Mouse (Mus musculus): Measurements from ENCODE around the gene Smg5.
"Not testable (repeated sequence)": the region's sequence is repeated elsewhere in the genome, so short reads cannot be mapped to it uniquely, and the experiment has no call there.

The Smg5 gene

DNA sequence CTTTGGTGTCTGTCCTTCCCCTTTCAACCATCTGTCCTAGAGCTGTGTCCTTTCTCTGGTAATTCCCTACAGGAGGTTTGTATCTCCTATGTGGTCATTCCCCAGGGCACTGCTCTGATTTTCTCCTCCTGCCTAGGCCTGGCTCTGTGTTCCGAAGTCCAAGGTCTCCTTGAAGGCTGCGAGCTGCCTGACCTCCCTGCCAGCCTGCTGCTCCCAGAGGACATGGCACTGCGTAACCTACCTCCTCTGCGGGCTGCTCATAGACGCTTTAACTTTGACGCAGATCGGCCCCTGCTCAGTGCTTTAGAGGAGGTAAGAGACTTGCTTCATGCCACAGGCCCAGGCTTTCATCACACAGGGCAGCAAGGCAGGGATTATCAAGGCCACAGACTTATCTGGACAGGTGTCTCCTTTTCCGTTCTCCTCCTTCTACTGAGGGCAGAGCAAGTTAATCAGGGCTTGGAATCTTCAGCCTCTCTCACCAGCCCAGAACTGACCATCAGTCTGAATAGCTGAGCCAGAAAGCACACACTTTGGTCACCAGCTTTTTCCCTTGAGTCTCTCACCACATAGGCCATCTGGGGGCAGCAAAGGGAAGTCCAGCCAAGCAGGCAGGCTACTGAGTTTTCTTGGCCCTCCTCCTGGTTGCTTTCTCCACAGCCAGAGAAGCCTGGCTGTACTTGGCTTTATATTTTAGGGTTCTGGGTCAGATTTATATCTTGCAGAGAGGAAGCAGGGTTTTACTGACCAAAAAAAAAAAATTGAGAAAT, 18.5 kb downstream of the Smg5 start:
- in situ Hi-C loops (cut with MseI, MboI) = no loop called here

DNA sequence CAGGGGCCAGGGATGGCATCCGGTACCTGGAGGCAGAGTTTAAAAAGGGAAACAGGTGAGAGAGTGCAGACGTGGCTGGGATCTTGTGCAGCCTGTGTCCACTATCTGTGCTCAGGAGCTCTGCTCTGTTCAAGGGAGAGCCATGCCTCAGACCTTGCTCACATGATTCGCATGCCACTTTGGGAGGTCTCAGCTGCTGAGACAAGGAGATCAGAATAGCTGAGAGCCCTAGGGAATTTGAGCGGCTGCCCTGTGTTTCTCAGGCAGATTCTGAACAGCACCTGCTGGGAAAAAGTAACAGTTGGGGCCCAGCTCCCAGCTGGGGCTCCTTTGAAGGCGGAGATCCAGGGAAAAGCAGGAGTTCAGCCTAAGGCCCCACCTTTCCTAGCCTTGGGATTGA, 23.5 kb downstream of the Smg5 start:
- in situ Hi-C loops (cut with MseI, MboI) = no loop called here

DNA sequence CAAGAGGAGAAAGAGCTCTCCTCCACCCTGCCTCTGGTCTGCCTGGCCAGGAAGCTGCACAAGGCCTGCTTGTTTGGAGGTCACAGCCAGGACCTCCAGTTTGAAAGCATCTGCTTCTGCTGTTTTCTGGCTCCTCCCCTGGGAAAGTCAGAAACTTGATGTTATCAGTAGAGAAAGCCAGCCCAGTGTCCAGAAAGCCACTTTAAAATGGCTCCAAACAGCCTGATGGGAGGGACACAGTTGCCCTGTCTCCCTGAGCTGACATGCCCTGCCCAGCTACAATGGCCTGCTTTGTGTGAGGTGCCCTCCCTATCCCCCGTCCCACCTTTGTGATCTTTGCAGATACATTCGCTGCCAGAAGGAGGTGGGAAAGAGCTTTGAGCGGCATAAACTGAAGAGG, 23.9 kb downstream of the Smg5 start:
- in situ Hi-C loops (cut with MseI, MboI) = no loop called here

GRCm38 (mm10) chr3:88361096-88361495, 25.0 kb downstream of the Smg5 start:
- in situ Hi-C loops (cut with MseI, MboI) = no loop called here

- in situ Hi-C loops (cut with MseI, MboI) = no loop called here
These were observed 25.7 kb downstream of the Smg5 start for GRCm38 (mm10) chr3:88361612-88362313.

DNA sequence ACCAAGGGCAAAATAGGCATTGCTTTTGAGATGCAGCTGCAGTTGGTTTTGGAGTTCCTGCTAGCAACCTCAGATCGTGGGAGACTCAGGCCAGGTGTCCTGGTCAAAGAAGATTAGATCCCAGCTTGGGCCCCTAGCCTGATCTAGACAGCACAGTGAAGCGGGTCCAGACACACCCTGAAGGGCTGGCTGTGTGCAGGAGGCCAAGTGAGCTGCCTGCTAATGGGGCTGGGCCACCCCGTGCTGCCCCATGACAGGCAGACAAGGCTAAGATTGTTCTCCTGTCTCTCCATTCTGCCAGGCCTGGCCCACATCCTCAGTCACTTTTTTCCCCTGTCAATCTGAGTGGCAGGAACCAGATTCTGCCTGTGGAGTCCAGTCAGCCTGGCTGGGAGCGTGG, 27.6 kb downstream of the Smg5 start:
- in situ Hi-C loops (cut with MseI, MboI) = no loop called here

- in situ Hi-C loops (cut with MseI, MboI) = no loop called here
These were observed 28.3 kb downstream of the Smg5 start, which contains the start of gene Paqr6 for GRCm38 (mm10) chr3:88364337-88364736. Gene Paqr6 (plus strand): TSS chr3:88364584.

DNA sequence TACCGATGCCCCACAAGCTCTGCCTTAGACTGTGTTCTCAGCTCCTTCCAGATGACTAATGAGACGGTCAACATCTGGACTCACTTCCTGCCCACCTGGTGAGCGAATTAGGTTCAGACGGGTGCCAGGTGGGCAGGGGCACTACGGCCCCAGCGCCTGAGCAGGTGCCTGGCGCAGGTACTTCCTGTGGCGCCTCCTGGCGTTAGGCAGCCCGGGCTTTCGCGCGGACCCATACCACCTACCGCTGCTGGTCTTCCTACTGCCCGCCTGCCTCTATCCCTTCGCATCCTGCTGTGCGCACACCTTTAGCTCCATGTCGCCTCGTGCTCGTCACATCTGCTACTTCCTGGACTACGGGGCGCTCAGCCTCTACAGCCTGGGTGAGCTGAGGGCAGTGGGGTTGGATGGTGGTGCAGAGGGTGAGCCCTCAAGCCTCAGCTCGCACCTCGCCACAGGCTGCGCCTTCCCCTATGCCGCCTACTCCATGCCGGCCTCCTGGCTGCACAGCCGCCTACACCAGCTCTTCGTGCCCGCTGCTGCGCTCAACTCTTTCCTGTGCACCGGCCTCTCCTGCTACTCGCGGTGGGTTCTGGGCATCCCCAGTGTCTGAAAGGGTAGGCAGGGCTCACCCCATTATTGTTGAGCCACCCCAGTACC, 29.8 kb downstream of the Smg5 start:
- in situ Hi-C loops (cut with MseI, MboI) = no loop called here

- in situ Hi-C loops (cut with MseI, MboI) = not testable (repeated sequence)
These were observed 30.9 kb downstream of the Smg5 start for GRCm38 (mm10) chr3:88366830-88367428.

DNA sequence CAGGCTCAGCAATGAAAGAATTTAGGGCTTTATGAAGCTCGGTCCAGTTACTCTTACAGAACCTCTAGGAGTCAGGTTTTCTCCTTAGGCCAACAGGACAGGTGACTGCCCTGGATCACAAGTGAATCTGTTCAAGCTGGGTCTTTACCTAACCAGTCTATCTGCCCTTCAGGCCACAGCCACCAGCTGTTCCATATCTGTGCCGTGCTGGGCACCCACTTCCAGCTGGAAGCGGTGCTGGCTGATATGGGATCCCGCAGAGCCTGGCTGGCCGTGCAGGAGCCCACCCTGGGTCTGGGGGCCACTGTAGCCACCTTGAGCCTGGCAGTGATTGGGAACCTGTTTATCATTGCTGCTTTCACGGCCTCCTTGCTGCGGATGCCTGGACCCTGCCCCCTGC, 31.5 kb downstream of the Smg5 start:
- in situ Hi-C loops (cut with MseI, MboI) = not testable (repeated sequence)

GRCm38 (mm10) chr3:88368511-88368910, 32.5 kb downstream of the Smg5 start:
- in situ Hi-C loops (cut with MseI, MboI) = not testable (repeated sequence)

- in situ Hi-C loops (cut with MseI, MboI) = not testable (repeated sequence)
These were observed 36.6 kb downstream of the Smg5 start, which contains the start of gene Bglap3 for GRCm38 (mm10) chr3:88372643-88373042. Gene Bglap3 (minus strand): TSS chr3:88372743.

DNA sequence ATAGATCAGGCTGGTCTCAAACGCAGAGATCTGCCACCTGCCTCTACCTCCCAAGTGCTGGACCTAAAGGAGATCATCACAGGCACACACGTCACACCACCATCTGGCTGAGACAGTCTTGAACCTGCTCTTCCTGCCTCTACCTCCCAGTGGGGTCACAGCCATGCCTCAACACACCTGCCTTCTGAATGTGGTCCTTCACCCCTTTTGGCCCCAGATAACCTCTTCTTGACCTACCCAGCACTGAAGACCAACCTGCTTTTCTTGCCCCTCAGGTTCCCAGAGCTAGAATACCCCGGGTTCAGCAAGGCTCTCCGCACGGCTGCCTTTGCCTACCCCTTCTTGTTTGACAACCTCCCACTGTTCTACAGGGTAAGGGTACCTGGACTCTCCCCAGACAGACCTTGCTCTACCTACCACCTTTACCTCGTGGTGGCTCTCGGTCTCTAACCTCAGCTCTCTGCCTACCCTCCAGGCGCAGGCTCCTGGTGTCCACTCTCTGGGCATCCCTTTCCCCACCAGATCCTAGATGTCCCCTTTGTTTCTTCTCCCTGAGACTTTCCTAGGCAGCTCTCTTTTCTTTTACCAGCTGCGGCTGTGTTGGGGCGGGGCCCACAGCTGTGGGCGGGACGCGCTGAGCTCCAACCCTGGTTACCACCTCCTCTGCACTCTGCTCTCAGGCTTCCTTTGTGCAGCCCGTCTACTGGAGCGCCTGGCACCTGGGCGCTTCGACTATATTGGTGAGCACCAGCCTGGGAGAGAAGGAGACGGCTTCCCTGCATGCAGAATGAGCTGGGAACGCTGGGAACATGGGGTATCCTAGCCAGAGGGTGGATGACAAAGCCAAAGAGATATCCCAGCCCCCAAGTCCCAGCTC, 39.9 kb downstream of the Smg5 start:
- in situ Hi-C loops (cut with MseI, MboI) = not testable (repeated sequence)

GRCm38 (mm10) chr3:88376644-88377043, 40.6 kb downstream of the Smg5 start:
- in situ Hi-C loops (cut with MseI, MboI) = not testable (repeated sequence)

DNA sequence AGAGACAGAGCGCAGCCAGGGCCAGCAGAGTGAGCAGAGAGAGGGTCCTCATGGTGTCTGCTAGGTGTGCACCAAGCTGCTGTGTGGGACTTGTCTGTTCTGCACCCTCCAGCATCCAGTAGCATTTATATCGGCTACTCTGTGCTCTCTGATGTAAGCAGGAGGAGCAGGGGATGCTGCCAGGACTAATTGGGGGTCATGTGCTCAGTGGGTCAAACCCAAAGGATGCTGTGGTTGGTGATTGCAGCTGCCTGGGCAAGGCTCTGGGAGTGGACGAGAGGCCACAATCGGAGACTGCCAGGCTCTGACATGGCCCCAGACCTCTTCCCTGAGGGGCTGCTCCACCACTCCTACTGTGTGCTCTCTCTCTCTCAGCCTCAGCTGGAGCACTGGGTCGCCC, 42.5 kb downstream of the Smg5 start, which contains the start of gene Bglap2:
Gene Bglap2 (minus strand): TSS at position 101 of the 400 bp plus-strand sequence.
- in situ Hi-C loops (cut with MseI, MboI) = not testable (repeated sequence)

- in situ Hi-C loops (cut with MseI, MboI) = not testable (repeated sequence)
These were observed 45.6 kb downstream of the Smg5 start for GRCm38 (mm10) chr3:88381389-88382315.

DNA sequence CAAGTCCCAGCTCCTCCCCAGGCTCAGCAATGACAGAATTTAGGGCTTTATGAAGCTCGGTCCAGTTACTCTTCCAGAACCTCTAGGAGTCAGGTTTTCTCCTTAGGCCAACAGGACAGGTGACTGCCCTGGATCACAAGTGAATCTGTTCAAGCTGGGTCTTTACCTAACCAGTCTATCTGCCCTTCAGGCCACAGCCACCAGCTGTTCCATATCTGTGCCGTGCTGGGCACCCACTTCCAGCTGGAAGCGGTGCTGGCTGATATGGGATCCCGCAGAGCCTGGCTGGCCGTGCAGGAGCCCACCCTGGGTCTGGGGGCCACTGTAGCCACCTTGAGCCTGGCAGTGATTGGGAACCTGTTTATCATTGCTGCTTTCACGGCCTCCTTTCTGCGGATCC, 46.3 kb downstream of the Smg5 start:
- in situ Hi-C loops (cut with MseI, MboI) = not testable (repeated sequence)

- in situ Hi-C loops (cut with MseI, MboI) = no loop called here
These were observed 48.3 kb downstream of the Smg5 start, which contains the start of gene Bglap for GRCm38 (mm10) chr3:88384364-88384763. Gene Bglap (minus strand): TSS chr3:88384464.

DNA sequence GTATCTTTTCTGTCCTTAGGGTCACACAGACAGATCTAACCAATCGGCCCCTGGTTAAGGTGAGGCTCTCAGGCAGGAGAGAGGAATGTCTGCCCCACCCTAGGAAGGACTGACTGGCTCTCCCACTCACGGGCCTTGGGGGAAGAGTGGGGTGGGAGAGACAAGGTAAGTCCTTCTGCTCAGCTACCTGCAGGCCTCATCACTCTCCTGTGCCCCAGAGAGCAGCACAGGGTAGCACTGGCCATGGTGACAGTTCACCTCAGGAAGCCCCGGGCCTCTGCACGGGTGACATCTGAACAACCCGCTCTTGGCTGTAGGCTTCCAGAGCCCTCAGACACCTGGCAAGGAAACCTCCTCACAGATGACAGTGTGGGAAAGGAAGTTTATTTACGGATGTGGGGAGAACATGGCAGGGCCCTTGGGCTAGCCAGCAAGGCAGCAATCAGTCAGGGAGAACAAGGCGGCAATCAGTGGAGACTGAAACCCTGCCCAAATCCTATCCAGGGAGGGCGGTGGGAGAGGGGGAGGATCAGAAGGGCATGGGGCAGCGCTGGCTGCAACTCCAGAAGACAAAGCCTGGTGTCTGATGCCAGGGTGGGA, 57.8 kb downstream of the Smg5 start:
- in situ Hi-C loops (cut with MseI, MboI) = no loop called here
